Mouse (Mus musculus) monocyte, adult 5-6 weeks (primary cell): ENCODE data around the gene Dis3. TPM values are rescaled to one million over a fixed set of nuclear protein-coding genes. Genes with fewer than 3 reads are reported as not detected.

Source experiments
- ATAC-seq: fragments of 153-309, 156-312 bp; replicated peaks from 2 replicates; pipeline ENCODE4 v1.8.0; 2017; ENCODE audit warnings: mild to moderate bottlenecking; ENCODE audit not compliant: low TSS enrichment, insufficient number of reproducible peaks, severe bottlenecking, poor library complexity, low FRiP score
- total RNA-seq: library from RNA; stranded (forward); fragments of 200-1000, 200-491, 200-594 nt; gene quantifications from 3 replicates; pipeline ENCODE4 v1.2.3, GENCODE M21; 2017

Dis3 gene
- total RNA-seq, 1 experiment from 2014 or later = 6.2 TPM

- ATAC-seq = no peak
Observed at GRCm38 (mm10) chr14:99029987-99030386, 69.6 kb downstream of the Dis3 start.

Other genes starting within 250 kb of the Dis3 start
- 1.9 to 4.4 TPM (median 4.0 TPM) in 3 replicates for gene Rpl36a-ps1, start 105.5 kb downstream of the Dis3 start, total RNA-seq
- 30.9 to 34.5 TPM (median 34.0 TPM) in 3 replicates for gene Mzt1, start 53.6 kb downstream of the Dis3 start, total RNA-seq
- gene Bora, start 53.5 kb downstream of the Dis3 start, total RNA-seq = 5.0 to 10.6 TPM (median 7.3 TPM) in 3 replicates
- 30.0 to 60.2 TPM (median 31.0 TPM) in 3 replicates for gene Pibf1, start 346 bp downstream of the Dis3 start, total RNA-seq
- gene Klf5, start 198.9 kb upstream of the Dis3 start, total RNA-seq = 1.2 to 2.8 TPM (median 1.3 TPM) in 3 replicates